Mouse (Mus musculus) limb, embryonic 12.5 days (tissue): ENCODE results near the gene Eapp. TPM values are rescaled to one million over a fixed set of nuclear protein-coding genes. Genes with fewer than 3 reads are reported as not detected.
"Not testable (repeated sequence)": the region's sequence is repeated elsewhere in the genome, so short reads cannot be mapped to it uniquely, and the experiment has no call there.

Source experiments
- ATAC-seq: fragments of 200-750 bp; cut with Nextera tagmentation; 2 replicates; pipeline ENCODE4 v1.8.0; 2017; ENCODE audit warnings: low read depth, moderate TSS enrichment; ENCODE audit not compliant: insufficient number of reproducible peaks, insufficient read depth, low FRiP score, low TSS enrichment
- H3K27ac ChIP-seq: fragments of 300-500 bp; sonication (generic); 2 replicates; pipeline ENCODE4 v1.5.1; 2016; ENCODE audit warnings: mild to moderate bottlenecking, moderate library complexity
- H3K27me3 ChIP-seq: fragments of 300-500 bp; sonication (generic); 2 replicates; pipeline ENCODE4 v1.6.1; 2016; ENCODE audit warnings: mild to moderate bottlenecking, moderate library complexity
- H3K36me3 ChIP-seq: fragments of 300-500 bp; sonication (generic); 2 replicates; pipeline ENCODE4 v1.6.1; 2016; ENCODE audit warnings: mild to moderate bottlenecking, moderate library complexity
- H3K4me1 ChIP-seq: fragments of 300-500 bp; sonication (generic); replicated peaks from 2 replicates; pipeline ENCODE4 v1.6.1; 2016
- H3K4me2 ChIP-seq: fragments of 300-500 bp; sonication (generic); 2 replicates; pipeline ENCODE4 v1.6.1; 2016; ENCODE audit warnings: mild to moderate bottlenecking, moderate library complexity
- H3K4me3 ChIP-seq: fragments of 300-500 bp; sonication (generic); replicated peaks from 2 replicates; pipeline ENCODE4 v1.5.1; 2016; ENCODE audit warnings: mild to moderate bottlenecking
- H3K9ac ChIP-seq: fragments of 300-500 bp; sonication (generic); replicated peaks from 2 replicates; pipeline ENCODE4 v1.6.1; 2016; ENCODE audit warnings: mild to moderate bottlenecking, moderate library complexity
- H3K9me3 ChIP-seq: fragments of 300-500 bp; sonication (generic); 2 replicates; pipeline ENCODE4 v1.6.1; 2016; ENCODE audit warnings: mild to moderate bottlenecking, moderate library complexity
- WGBS: fragments of 180-500 bp; shearing (Covaris S2); methylation state at CpG from one replicate; pipeline ENCODE4 v1.1.7; 2016; 5-methylcytosine and 5-hydroxymethylcytosine counted together
- polyA plus RNA-seq: library from polyadenylated mRNA; unstranded; fragments of >200 nt; fragmentation: Nextera tagmentation; extraction: Ambion mirVana; gene quantifications from 2 replicates; pipeline ENCODE4 v1.2.1, GENCODE M21; 2016

Eapp gene
- 63.0 and 73.3 TPM in 2 replicates for polyA plus RNA-seq

- H3K9me3 ChIP-seq, result no peaks in the 10 kb centered on the region
- peak within 1 kb of the TSS; percentile 87 for H3K9ac ChIP-seq
- H3K4me1 ChIP-seq, result peaks cover 3% of the 10 kb centered on the region; the same call in 1 of the 2 replicates
- H3K27me3 ChIP-seq, result no peaks in the 10 kb centered on the region
- peak within 1 kb of the TSS; percentile 92 for H3K27ac ChIP-seq
- H3K36me3 ChIP-seq, result peaks cover 19% of the 10 kb centered on the region; the same call in 1 of the 2 replicates
- H3K4me2 ChIP-seq, result peak within 1 kb of the TSS; percentile 71
- peak; percentile 78 for ATAC-seq
- H3K4me3 ChIP-seq, result peak within 1 kb of the TSS; percentile 81
- under 1% methylated on average over 57 of the region's 57 CpGs for WGBS
These were observed at the start of gene Eapp for GRCm38 (mm10) chr12:54695511-54696241. Gene Eapp (minus strand): TSS chr12:54695897.

GRCm38 (mm10) chr12:54738661-54739243 is 43.1 kb upstream of the Eapp start:
- Histone ChIP-seq H3K4me3 (0 out of 2 replicates have a peak overlapping the region, but pooled peaks have one; percentile 21), H3K4me2 (peak overlapping the region; percentile 32; the same call in 1 of the 2 replicates)
- not testable (repeated sequence) for H3K9ac ChIP-seq, H3K36me3 ChIP-seq, H3K4me1 ChIP-seq, H3K27me3 ChIP-seq, H3K27ac ChIP-seq, H3K9me3 ChIP-seq
- 2% methylated on average over 12 of the region's 33 CpGs for WGBS
- peak; percentile 21 for ATAC-seq

- not testable (repeated sequence) for H3K9ac ChIP-seq, H3K9me3 ChIP-seq, H3K4me1 ChIP-seq, H3K4me3 ChIP-seq, H3K4me2 ChIP-seq, H3K27ac ChIP-seq, H3K27me3 ChIP-seq, H3K36me3 ChIP-seq
- WGBS, result no CpG with 5 or more reads among the region's 21 CpGs
- ATAC-seq, result peak; percentile 88
These were observed 42.4 kb upstream of the Eapp start for GRCm38 (mm10) chr12:54737891-54738660.

GRCm38 (mm10) chr12:54734307-54735131 is 38.8 kb upstream of the Eapp start:
- 2% methylated on average over 9 of the region's 49 CpGs for WGBS
- H3K36me3 ChIP-seq, H3K27me3 ChIP-seq, H3K4me3 ChIP-seq, H3K27ac ChIP-seq, H3K9ac ChIP-seq, H3K4me1 ChIP-seq, H3K4me2 ChIP-seq, H3K9me3 ChIP-seq: not testable (repeated sequence)
- ATAC-seq, result peak; percentile 61

GRCm38 (mm10) chr12:54729140-54730059 is 33.7 kb upstream of the Eapp start:
- not testable (repeated sequence) for H3K4me1 ChIP-seq, H3K27ac ChIP-seq, H3K4me2 ChIP-seq, H3K27me3 ChIP-seq, H3K4me3 ChIP-seq, H3K9ac ChIP-seq, H3K9me3 ChIP-seq, H3K36me3 ChIP-seq
- ATAC-seq, result peak; percentile 93
- no CpG with 5 or more reads among the region's 56 CpGs for WGBS

GRCm38 (mm10) chr12:54718871-54719786 is 23.4 kb upstream of the Eapp start:
- not testable (repeated sequence) for H3K4me2 ChIP-seq, H3K27ac ChIP-seq, H3K9ac ChIP-seq, H3K4me3 ChIP-seq, H3K4me1 ChIP-seq, H3K27me3 ChIP-seq, H3K9me3 ChIP-seq, H3K36me3 ChIP-seq
- ATAC-seq, result peak; percentile 94
- WGBS, result no CpG with 5 or more reads among the region's 56 CpGs

- not testable (repeated sequence) for H3K36me3 ChIP-seq, H3K27me3 ChIP-seq, H3K9ac ChIP-seq, H3K4me3 ChIP-seq, H3K4me2 ChIP-seq, H3K4me1 ChIP-seq, H3K9me3 ChIP-seq, H3K27ac ChIP-seq, ATAC-seq
- 79% methylated on average over 8 of the region's 11 CpGs for WGBS
These were observed 21.8 kb upstream of the Eapp start for GRCm38 (mm10) chr12:54717516-54717915.

GRCm38 (mm10) chr12:54713822-54714626 is 18.3 kb upstream of the Eapp start:
- H3K36me3 ChIP-seq, H3K4me1 ChIP-seq, H3K4me2 ChIP-seq, H3K27ac ChIP-seq, H3K27me3 ChIP-seq, H3K9ac ChIP-seq, H3K9me3 ChIP-seq, H3K4me3 ChIP-seq: not testable (repeated sequence)
- WGBS, result under 1% methylated on average over 9 of the region's 48 CpGs
- ATAC-seq, result peak; percentile 32

GRCm38 (mm10) chr12:54710494-54710879 is 14.8 kb upstream of the Eapp start:
- WGBS, result 0% methylated on average over 4 of the region's 8 CpGs

More at GRCm38 (mm10) chr12:54710494-54710879, 14.8 kb upstream of the Eapp start:
- H3K4me3 ChIP-seq, H3K4me1 ChIP-seq, H3K27me3 ChIP-seq, H3K9me3 ChIP-seq, H3K4me2 ChIP-seq, H3K27ac ChIP-seq, H3K9ac ChIP-seq, H3K36me3 ChIP-seq: not testable (repeated sequence)
- peak; percentile 94 for ATAC-seq
